Mouse (Mus musculus) T-cell, adult 2 months (primary cell): ENCODE measurements around the gene Vcpkmt.

Source experiments
- DNase-seq: peaks from one replicate; pipeline ENCODE4 v3.0.0; 2022; ENCODE audit warnings: low spot score

Gene Vcpkmt

DNA sequence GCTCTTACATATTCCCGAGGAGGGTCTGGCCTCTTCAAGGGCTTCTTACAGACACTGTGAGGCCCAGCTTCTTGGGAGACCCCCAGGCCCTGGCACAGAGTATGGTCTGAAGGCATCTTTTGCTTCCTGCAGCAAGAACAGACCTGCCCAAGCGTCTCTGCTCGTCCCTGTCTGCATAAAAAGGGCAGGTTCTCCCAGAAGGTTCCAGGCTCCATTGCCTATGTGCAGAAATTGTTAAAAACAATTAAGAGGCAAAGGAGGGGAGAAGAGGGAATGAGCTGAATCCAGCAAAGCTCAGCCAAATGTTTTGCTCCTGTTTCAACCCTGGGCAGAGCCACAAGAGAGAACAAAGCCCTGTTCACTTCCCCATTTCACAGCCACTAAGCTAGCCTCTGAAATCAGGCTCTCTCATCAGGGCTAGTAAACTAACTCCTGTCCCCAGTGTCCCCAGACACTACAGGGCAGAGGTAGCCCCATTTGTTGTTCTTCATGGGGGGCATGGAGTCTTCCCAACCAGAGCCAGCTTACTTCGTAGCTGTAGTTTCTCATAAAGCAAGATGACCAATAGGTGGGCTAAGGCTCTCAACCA, 44.4 kb downstream of the Vcpkmt start:
- DNase-seq = no peak

DNA sequence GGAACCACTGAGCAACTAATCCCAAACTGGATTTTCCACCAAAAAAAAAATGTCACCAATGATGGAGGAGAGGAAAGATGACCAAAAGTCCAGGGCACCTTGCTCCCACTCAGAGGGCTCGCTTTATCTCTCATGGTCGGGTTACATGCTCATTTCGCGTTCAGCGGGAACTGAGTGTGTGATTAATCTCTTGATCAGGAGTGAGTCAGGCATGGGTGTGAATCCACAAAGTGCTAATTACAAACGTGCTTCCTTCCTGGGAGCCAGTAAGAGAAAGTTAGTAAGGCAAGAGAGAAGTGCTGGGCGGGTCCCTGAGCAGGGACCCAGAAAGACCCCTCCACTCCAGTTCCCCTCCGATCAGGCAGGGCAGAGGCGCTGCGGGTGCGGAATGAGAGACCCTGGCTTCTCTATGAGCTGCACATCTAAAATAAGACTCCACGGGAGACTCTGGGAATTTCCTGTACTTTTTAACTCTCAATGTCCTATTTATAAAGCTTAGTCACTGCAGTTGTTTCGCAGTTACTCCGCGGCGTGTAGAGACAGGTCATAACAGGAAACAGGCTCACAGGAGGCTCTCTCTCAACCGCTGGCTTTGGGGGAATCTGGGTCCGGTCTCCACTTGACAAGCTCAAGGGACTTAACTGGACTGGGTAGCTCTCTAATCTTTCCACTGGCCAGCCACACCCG, 45.0 kb downstream of the Vcpkmt start:
- DNase-seq = peak; percentile 52

DNA sequence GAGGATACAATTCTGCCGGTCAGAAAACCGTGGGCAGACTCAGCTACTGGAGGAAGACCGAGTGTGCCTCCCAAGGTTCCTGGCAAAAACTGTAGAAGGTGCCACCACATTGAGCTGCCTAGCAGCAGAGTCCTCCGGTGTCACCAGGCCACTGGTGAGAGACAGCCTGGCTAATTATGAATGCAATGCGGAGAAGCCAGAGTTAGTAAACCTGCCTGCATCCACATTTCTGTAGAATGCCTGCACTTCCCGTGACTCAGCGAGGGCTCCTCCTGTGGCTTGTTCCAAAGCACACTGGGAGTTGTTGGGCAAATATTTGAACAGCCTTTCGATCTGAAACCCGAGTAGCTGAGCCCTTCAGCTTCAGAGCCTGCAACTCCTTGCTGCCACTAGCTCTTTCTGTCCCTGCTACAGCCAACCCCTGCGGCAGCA, 45.6 kb downstream of the Vcpkmt start:
- no peak for DNase-seq

DNA sequence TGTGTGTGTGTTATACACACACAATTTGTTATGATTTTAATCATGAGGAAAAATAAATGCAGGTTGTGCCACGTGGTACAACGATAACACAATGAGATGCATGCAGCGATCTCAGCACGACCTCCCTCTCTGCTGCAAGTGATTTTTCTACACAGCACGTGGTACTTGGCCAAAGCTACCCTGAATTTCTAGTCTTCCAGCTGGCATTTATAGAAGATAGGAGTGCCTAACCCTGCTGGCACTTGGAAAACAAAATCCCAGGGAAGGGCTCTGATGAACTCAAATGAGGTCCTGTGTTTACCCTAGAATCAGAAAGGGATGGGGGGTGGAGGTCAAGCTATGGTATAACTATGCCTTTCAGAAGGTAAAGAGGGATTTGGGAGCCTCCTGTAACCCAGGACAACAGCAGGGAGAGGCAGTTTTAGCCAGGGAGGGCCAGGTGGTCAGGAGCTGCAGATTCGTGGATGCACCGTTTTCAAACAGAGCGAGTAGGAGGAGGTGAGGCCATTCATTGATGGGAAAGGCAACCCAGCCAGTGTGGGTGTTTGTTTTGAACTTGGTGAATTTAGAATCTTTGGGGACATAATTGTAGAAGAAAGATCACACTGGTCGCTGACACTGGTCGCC, 46.1 kb downstream of the Vcpkmt start:
- no peak for DNase-seq

DNA sequence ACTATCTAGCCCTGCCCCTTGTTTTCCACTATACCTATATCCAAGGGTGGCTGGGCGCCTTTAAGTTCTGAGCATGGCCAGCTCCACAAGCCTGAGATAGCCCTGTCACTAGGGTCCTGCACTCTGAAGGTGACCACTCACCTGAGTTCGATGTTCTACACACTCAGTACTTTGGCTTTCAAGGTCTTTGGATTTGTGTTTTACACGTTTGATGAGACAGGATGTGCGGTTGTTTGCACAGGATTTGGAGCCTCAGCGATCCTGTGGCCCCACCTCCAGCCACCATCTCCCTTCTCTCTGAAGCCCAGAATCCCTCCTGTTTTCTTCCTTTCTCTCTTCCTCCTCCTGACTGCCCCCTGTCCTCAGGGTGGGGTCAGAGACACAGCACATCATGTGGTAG, 49.6 kb downstream of the Vcpkmt start:
- no peak for DNase-seq

DNA sequence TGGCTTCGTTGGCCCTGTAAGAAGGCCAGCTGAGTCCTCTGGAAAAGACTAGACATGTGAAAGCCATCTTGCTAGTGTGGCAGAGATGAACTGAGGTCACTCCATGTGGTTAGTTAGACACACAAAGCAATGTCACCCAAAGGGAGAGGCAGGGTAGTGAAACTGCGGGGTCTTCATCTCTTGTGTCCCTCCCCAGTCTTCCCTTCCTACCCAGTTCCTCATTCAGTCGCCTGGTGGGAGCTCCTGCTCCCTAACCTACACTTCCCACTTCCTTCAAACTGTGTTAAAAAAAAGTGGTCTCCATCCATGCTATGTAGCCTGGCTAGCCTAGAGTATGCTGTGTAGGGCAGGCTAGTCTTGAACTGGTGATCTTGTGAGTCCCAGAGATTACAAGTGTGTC, 50.3 kb downstream of the Vcpkmt start:
- no peak for DNase-seq

DNA sequence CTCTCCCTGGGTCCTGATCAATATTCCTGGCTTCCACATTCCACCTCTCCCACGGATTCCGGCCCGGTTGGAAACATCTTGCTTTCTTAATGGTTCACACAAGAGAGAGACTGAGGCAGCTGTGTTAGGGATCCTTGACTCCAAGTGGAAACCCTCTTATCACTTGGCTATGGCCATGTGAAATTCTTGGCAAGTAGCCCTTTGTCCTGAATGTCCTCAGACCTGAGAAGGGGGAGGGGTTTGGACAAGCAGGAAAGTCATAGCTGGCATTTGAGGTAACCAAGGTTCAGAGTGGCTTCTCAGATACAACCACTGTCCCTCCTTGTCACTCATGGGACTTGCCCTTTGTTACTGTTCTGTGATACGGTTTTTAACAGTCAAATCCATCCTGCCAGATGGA, 50.7 kb downstream of the Vcpkmt start:
- DNase-seq = no peak

DNA sequence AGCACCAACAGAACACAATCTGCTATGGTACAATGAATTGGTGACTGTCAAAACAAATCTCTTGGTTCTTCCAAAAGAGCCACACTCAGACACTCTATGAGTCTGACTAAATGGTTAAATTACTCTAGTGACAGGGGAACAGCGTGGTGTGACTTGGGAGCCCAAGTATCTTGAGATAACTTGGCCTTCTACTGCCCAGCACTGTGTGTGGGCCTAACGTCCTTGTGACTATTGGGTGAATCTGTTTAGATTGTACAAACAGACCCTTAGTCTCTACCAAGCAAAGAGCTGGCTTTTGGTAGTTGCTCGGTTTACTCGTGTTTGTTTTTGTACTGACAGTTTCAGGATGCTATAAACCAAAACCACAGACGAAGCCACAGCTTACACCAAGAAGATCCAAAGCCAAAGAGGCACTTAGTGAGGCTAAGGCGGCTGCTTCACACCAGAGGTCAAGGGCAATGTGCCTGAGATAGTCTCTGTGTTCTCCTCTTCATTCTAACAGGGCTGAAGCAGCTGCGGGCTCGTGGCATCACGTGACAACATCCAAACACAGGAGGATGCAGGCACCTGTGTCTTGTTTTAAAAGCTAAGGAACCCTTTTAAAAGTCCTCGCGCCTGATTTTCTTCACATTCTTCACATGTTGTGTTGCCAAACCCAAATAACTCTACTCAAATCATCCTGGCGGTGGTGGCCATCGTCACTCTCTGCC, 53.0 kb downstream of the Vcpkmt start:
- DNase-seq = peak; percentile 46

DNA sequence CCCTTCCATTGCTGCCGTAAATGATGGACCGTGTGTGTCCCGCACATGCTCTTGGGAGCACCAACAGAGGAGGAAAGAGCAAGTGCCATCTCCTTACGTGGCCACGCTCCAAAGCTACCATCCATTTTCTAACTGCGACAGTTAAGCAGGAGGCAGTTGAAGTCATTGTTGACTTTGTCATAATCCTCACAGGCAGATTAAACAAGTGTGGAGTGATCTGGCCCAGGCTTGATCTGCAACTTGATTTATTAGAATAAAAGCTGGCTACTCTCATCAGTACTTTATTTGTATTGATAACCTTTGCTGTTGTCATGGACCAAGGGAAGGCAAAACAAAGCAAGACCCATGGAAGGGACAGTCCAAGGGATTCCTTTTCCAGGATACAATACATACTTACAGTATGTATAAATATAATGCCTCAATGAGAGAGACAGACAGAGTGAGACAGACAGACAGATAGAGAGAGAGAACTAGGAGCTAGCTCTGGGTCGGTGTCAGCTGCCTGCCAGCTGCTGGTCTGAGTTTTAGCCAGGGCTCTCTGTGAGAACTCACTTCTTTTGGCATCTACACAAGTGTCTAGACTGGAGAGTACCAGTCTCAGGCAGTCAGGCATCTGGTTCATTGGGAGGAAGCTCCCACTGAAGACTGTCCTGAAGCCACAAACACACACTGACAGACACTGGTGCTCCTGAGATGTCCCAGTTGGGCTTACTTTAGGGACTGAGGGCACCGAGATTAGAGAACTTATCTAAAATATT, 54.4 kb downstream of the Vcpkmt start:
- no peak for DNase-seq
